Mouse (Mus musculus): ENCODE measurements around the gene Pdik1l.

Gene Pdik1l

DNA sequence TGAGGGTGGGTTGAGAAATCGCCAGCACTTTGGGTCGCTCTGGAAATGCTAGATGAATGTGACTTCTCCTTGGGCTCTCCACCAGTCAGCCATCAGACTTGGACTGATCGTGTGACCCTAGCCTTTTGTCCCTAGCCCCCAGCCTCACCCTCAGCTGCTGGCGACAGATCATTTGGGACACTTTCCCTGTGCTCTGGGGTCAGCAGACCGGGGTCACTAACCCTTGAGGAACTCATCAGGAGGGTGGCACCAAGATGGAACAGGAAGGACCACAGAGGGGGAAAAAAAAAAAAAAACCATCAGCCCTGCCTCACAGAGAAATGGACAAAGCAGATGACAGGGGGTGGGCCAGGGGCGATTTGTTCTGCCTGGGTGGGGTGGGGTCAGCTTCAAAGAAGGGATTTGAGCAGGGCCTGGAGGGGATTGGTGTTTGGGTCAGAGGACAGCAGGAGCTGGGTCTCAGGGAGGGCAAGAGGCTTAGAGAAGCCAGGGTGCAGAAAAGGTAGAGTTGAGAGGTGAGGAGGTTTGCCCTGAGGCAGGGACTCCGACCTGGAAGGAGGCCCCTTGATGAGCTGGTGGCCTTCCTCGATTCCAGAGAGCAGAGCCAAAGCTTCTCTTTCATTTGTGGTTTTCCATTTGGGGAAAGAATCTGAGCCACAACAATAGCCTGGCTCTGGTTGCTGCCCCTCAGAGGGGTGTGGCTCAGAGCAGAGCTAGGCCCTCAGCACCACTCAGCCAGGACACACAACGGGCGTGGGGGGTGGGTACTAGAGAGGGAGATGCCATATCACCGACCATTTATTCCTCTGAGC is 30.3 kb downstream of the Pdik1l start:
- DNase-seq (ENCODE audit: low read depth): no peak

DNA sequence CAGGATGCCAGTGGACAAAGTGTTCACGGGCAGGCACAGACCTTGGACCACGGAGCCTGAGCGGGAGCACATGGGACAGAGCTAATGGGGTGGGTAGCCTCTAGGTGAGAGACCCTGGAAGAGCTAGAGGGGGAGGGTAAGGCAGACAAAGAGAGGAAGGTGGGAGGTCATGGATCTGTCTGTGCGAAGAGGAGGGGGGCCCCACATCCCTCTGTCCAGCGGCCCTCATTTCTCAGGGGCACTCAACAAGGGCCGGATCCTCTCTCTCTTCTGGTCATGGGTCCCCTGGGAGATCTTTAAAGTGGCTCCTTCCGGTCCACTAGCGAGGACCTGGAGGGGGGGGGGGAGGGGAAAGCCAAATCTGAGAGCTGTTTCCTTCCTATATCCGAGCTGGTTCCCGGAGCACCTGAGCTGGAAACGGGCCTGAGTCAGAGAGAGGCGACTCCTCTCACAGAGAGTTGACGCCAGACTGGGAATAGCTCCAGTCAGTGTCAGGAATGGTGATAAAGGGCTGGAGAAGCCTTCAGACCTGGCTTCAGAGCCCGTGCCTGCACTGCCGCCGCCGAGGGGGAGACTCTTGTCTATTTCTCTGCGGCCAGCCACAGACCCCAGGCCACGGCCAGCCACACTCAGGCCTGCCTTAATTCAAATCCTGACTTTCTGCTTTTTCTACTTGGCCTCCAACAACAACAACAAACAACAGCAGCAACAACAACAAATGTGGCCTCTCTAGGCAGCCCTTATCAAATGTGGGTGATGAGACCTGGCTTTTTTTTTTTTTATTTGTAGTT is 31.1 kb downstream of the Pdik1l start:
- no peak for DNase-seq (ENCODE audit: low read depth)

- DNase-seq (ENCODE audit: low read depth): no peak
Observed at GRCm38 (mm10) chr4:134255854-134256253, 31.8 kb downstream of the Pdik1l start.

- DNase-seq (ENCODE audit: low read depth): no peak
Observed at GRCm38 (mm10) chr4:134254835-134255234, 32.9 kb downstream of the Pdik1l start.

DNA sequence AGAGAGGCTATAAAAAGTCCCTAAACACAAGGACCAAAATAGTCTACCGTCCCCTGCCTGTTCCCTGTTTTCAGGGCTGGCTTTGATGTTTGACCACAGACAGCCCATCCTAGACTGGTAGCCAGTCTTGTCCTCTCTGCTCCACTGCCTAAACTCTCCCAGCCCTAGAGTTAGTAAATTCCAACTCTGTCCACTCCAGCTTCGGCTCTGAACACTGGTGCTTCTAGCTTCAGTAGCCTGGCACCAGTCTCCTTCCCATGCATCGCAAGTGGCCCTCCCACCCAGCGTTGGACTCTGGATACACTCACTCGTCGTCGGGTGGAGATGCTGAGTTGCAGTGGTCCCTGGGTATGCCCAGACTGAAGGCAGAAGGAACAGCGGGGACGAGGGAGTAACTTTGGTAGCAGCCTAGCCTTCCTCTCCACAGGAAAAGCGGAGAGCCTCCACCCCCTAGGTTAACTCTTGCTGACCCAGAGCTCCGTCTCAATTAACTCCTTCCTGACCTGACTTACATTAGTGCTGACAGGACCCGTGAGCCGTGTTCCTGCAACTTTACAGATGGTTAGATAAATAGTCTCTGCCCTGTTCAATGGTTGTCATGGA is 33.9 kb downstream of the Pdik1l start, which contains the start of gene Grrp1:
Grrp1 (minus strand) TSS at position 385 of the 603 bp plus-strand sequence.
- no peak for DNase-seq (ENCODE audit: low read depth)

- DNase-seq (ENCODE audit: low read depth): no peak
Observed at GRCm38 (mm10) chr4:134252911-134253721, 34.6 kb downstream of the Pdik1l start.

- no peak for DNase-seq (ENCODE audit: low read depth)
Observed at GRCm38 (mm10) chr4:134252131-134252910, 35.4 kb downstream of the Pdik1l start.

GRCm38 (mm10) chr4:134251241-134252130 is 36.2 kb downstream of the Pdik1l start:
- DNase-seq (ENCODE audit: low read depth): no peak

DNA sequence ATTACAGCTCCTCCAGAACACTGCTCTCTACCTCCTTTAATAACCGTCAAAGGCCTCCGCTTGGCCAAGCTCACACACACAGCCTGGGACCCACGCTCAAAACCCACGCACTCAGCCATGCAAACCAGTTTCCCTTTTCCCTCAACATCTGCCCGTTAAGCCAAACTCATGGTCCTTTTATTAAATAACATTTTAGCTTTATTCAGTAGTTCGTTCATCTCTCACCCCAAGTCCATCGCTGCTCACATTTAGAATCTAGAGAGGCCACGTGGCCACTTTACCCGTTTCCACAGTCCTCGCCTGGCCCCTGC is 36.8 kb downstream of the Pdik1l start:
- DNase-seq (ENCODE audit: low read depth): no peak

DNA sequence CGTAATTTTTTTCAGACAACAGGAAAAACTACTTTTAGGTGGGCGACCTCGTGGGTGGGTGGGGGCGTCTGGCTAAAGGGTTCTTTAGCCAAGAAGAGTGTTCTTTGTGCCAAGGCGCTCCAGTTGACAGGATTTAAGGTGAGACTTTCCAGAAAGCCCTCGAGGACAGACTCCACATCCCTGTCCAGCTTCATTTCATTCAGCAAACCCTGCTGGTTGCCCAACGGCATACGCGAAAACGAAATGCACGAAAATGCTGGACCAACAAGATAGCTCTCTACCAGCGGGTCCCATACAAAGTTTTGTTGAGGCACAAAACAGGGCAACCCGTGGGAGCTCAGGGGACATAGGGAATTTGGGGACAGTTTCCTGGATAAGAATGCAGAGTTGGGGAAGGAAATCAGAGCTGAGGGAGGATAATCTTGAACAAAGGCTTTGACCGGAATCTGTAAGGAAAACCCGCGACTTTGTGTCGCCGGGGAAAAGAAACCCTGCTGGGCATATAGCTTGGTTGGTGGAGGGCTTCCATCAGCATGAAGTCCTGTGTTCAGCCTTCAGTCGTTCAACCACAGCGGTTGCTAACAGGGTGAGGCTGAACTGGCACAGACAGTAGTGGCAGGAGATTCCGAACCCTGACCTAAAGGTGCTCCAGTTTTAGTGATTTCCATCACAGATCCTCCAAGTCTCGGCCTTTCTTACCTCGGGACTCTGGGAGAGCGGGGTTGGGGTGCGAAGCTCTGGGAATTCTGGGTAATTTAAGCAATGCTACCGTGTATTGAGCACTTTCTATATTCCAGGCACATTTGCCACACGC is 37.4 kb downstream of the Pdik1l start:
- DNase-seq (ENCODE audit: low read depth): no peak

GRCm38 (mm10) chr4:134249651-134250050 is 38.0 kb downstream of the Pdik1l start:
- no peak for DNase-seq (ENCODE audit: low read depth)

GRCm38 (mm10) chr4:134246719-134247258 is 40.9 kb downstream of the Pdik1l start, which contains the start of gene Gm30191:
TSS of gene Gm30191 (plus strand) at chr4:134246935.
- DNase-seq (ENCODE audit: low read depth): no peak

GRCm38 (mm10) chr4:134246256-134246655 is 41.4 kb downstream of the Pdik1l start:
- no peak for DNase-seq (ENCODE audit: low read depth)

- DNase-seq (ENCODE audit: low read depth): peak; percentile 89
Observed at GRCm38 (mm10) chr4:134245148-134245843, 42.4 kb downstream of the Pdik1l start, which contains the start of gene Zfp593. TSS of gene Zfp593 (minus strand) at chr4:134245592.

DNA sequence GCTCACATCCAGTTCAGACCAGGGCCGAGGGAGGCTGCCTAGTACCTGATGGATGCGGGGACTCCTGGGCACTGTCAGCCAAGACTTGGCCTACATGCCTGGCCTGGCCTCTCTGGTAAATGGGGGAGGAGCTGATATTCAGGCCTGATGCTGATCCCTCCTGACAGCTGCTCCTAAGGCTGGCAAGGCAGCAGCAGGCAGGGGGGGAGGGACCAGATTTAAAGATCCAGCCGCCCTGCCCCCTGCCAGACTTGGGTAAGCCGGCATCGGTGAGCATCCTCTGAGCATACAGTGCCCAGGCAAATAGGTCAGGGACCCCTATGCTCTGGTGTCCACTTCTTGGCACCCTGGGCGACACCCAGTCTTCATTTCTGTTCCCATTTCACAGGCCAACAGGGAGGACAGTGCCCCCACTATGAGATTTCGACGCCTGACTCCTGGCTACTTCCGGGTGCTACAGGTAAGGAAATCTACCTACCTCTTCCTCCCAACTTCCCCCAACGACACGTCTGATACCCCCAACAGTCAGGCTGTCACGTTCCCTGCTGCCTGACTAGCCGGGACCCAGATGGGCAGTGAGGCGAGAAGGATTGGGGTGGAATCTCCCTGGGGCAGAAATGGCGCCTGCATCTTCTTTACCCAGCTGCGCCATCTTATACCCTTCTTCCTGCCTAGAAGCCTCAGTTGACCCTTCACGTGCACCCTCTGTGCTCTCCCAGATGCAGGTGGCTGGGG is 44.0 kb downstream of the Pdik1l start, which contains the start of gene E130218I03Rik:
E130218I03Rik (plus strand) TSS at position 147 of the 735 bp plus-strand sequence.
- no peak for DNase-seq (ENCODE audit: low read depth)

GRCm38 (mm10) chr4:134238686-134239085 is 49.0 kb downstream of the Pdik1l start:
- DNase-seq (ENCODE audit: low read depth): no peak

DNA sequence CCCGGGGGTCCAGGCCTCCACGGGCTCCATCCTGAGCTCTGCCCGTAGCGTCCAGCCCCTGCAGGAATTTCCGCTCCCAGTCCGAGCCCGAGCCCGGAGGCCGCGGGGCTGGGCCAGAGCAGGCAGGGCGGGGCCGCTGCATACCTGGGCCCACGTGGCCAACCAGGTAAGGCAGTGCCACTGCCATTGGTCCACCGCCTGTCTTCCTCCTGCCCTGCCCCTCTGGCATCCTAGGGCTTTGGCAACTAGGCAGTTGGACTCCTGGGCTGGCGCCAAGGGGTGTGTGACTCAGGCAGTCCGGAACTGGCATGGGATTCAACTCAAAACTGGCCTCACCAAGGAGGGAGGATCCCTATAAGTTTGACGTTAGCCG is 49.4 kb downstream of the Pdik1l start, which contains the start of gene Cnksr1:
Cnksr1 (minus strand) TSS at position 121 of the 373 bp plus-strand sequence.
- DNase-seq (ENCODE audit: low read depth): no peak
